Mouse (Mus musculus): ENCODE data around the gene Car15.

GRCm38 (mm10) chr16:17785337-17785736 lies 52.8 kb downstream of the Car15 start:
- TF ChIP-seq CTCF (IDR thresholded peaks at IDR 0.05; ENCODE audit: control insufficient read depth, insufficient read depth, insufficient replicate concordance, low read depth, low read length): no peak
- TF ChIP-seq POLR2A (IDR thresholded peaks at IDR 0.05; ENCODE audit: control insufficient read depth, low read depth, low read length): no peak
